Mouse (Mus musculus) liver, embryonic 16.5 days (tissue): ENCODE results near the gene Hk3. TPM values are rescaled to one million over a fixed set of nuclear protein-coding genes. Genes with fewer than 3 reads are reported as not detected.

Experiments used
- ATAC-seq: fragments of 200-750 bp; cut with Nextera tagmentation; 2 replicates; pipeline ENCODE4 v1.8.0; 2017; ENCODE audit warnings: low read depth, mild to moderate bottlenecking, moderate number of reproducible peaks, moderate library complexity
- H3K27ac ChIP-seq: fragments of 300-500 bp; sonication (generic); 2 replicates; pipeline ENCODE4 v1.5.1; 2014; ENCODE audit warnings: mild to moderate bottlenecking, low read length
- H3K27me3 ChIP-seq: fragments of 300-500 bp; sonication (generic); 2 replicates; pipeline ENCODE4 v1.6.1; 2014; ENCODE audit warnings: low read depth, low read length, mixed read lengths; ENCODE audit not compliant: control insufficient read depth, insufficient read depth
- H3K36me3 ChIP-seq: fragments of 300-500 bp; sonication (generic); 2 replicates; pipeline ENCODE4 v1.6.1; 2014; ENCODE audit warnings: mild to moderate bottlenecking; ENCODE audit not compliant: control insufficient read depth, insufficient read depth
- H3K4me1 ChIP-seq: fragments of 300-500 bp; sonication (generic); 2 replicates; pipeline ENCODE4 v1.6.1; 2014; ENCODE audit warnings: low read depth, low read length, mixed read lengths; ENCODE audit not compliant: control insufficient read depth
- H3K4me2 ChIP-seq: fragments of 300-500 bp; sonication (generic); 2 replicates; pipeline ENCODE4 v1.6.1; 2014; ENCODE audit warnings: low read depth, low read length, mixed read lengths
- H3K4me3 ChIP-seq: fragments of 300-500 bp; sonication (generic); 2 replicates; pipeline ENCODE4 v1.5.1; 2014; ENCODE audit warnings: low read depth, mild to moderate bottlenecking, low read length
- H3K9ac ChIP-seq: fragments of 300-500 bp; sonication (generic); 2 replicates; pipeline ENCODE4 v1.6.1; 2014; ENCODE audit warnings: low read depth, low read length
- H3K9me3 ChIP-seq: fragments of 300-500 bp; sonication (generic); replicated peaks from 2 replicates; pipeline ENCODE4 v1.6.1; 2016; ENCODE audit warnings: low read length; ENCODE audit not compliant: control insufficient read depth
- WGBS: fragments of 180-500 bp; shearing (Covaris S2); extraction: QIAGEN DNeasy Blood & Tissue Kit; methylation state at CpG from one replicate; pipeline ENCODE4 v1.1.7; 2014; ENCODE audit not compliant: insufficient replicate concordance; 5-methylcytosine and 5-hydroxymethylcytosine counted together
- polyA plus RNA-seq: library from polyadenylated mRNA; unstranded; fragments of >200 nt; fragmentation: Nextera tagmentation; extraction: Ambion mirVana; gene quantifications from 2 replicates; pipeline ENCODE4 v1.2.1, GENCODE M21; 2015

Gene Hk3
- polyA plus RNA-seq, 1 experiment from 2014 or later: 8.3 TPM

DNA sequence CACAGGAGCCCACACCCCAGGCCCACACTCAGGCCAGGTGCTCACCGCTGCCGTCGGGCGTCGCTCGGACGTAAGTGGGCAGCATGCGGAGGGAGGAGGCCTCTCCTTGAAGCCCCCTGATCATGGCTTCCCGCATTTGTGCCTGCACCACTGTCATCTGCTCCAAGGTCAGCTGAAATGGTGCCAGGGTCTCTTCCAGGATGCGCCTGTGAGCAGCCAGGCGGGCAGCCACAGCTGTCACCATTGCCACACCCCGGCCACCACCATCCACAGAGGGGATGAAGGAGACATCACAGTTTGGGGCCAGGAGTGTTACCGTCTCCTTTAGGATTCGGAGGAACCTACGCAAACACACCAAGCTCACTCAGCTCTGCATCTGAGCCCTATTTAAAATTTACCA is 10.1 kb downstream of the Hk3 start:
- 79% methylated on average over 15 of the region's 15 CpGs for WGBS
- Histone ChIP-seq H3K9me3 (no peaks in the 10 kb centered on the region), H3K4me3 (no peak overlapping the region), H3K4me2 (no peak overlapping the region), H3K27me3 (no peaks in the 10 kb centered on the region), H3K36me3 (no peaks in the 10 kb centered on the region), H3K27ac (no peak overlapping the region), H3K4me1 (no peaks in the 10 kb centered on the region), H3K9ac (no peak overlapping the region)
- ATAC-seq: no peak

DNA sequence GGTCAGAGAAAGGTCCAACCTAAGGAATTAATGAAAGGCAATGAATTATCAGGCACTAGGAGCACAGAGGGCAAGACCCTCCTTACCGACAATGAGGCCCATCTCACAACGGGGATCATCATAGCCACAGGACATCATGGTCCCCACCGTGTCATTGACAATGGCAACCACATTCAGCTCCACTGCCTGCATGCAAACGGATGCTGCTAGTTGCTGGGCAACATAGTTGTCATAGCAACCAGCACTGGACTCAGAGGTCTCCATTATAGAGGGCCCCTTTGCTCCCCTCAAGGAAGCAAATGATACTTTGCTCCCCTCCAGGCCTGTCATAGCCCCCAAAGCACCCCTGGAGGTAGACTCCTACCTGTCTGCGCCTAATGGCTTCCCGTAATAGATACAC is 12.6 kb downstream of the Hk3 start:
- no peaks in the 10 kb centered on the region for H3K9me3 ChIP-seq

DNA sequence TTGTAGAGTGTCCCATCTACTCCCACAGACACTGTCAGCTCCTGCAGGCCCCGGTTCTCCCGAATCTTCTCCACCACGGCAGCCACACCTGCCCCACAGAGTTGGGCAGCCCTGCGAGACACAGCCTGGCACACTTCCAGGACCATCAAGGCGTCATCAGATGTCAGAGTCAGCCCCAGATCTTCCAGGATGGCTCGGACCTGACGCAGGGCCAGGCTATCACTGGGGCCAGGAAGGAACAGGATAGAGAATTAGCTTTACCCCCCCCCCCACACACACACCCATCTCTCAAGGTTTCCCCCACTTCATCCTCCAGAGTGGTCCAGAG is 14.8 kb downstream of the Hk3 start:
- H3K9me3 ChIP-seq: no peaks in the 10 kb centered on the region
- H3K27ac ChIP-seq: no peak overlapping the region
- H3K27me3 ChIP-seq: no peaks in the 10 kb centered on the region; the same call in 1 of the 2 replicates
- H3K4me2 ChIP-seq: no peak overlapping the region
- H3K9ac ChIP-seq: no peak overlapping the region
- no peak for ATAC-seq
- no peak overlapping the region for H3K4me3 ChIP-seq
- H3K4me1 ChIP-seq: no peaks in the 10 kb centered on the region
- H3K36me3 ChIP-seq: no peaks in the 10 kb centered on the region
- 69% methylated on average over 7 of the region's 7 CpGs for WGBS

More for the DNA sequence above, 12.6 kb downstream of the Hk3 start:
- H3K4me1 ChIP-seq: no peaks in the 10 kb centered on the region
- no peaks in the 10 kb centered on the region for H3K36me3 ChIP-seq
- no peak overlapping the region for H3K9ac ChIP-seq
- WGBS: 62% methylated on average over 6 of the region's 6 CpGs
- H3K27ac ChIP-seq: no peak overlapping the region
- no peak overlapping the region for H3K4me2 ChIP-seq
- H3K4me3 ChIP-seq: no peak overlapping the region
- no peak for ATAC-seq
- no peaks in the 10 kb centered on the region for H3K27me3 ChIP-seq

DNA sequence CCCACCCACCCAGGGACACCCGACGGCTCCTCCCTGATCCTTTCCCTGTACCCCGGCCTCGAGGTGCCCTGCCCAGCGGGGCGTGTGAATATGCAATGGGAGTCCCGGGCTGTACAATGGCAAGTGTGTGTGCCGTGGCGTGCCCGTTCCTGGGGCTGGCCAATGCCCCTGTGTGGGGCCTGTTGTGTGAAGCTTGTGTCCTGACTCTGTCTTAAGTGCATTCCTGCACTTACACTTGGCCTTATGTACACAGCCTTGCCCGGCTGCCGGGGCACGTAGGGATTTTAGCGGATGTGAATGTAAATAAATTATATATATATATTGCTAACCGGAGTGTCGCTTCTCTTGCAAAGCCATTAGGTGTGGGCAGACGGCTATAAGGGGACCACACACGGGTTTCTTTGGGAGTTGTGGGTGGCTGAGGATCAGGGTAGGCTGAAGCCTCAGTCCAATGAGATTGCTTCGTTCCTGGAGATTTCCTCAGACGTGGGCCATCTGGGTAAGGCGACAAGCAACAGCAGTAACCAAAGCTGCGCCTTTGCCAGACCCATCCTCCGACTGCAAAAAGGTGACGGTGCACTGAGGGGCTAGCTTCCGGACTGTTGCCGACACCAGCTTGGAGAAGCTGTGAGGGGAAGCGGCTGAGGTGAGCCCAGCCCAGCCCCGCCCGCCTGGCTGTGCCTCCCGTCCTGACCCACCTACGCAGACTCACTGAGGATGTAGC is 15.3 kb downstream of the Hk3 start:
- H3K9me3 ChIP-seq: no peaks in the 10 kb centered on the region
- H3K4me2 ChIP-seq: no peak overlapping the region
- ATAC-seq: no peak
- no peaks in the 10 kb centered on the region; the same call in 1 of the 2 replicates for H3K27me3 ChIP-seq
- no peak overlapping the region for H3K9ac ChIP-seq
- WGBS: 70% methylated on average over 31 of the region's 31 CpGs
- H3K36me3 ChIP-seq: no peaks in the 10 kb centered on the region
- no peaks in the 10 kb centered on the region for H3K4me1 ChIP-seq
- H3K27ac ChIP-seq: no peak overlapping the region
- no peak overlapping the region for H3K4me3 ChIP-seq

DNA sequence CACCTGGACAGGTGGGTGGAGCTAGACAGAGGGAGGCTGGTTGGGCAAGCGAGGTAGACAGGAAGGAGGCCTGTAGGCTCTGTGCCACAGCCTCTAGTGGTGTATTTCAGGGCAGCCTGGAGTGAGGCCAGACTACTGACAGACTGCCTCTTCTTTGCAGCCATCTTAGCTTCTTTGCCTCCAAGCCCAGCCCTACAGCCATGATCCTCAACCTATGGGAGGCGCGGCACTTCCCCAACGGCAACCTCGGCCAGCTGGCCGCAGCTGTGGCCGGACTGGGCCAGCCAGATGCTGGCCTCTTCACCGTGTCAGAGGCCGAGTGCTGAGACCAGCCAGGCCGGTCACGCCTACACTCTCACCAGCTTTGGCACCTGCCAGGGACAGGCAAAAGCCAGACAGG is 16.5 kb downstream of the Hk3 start:
- H3K4me3 ChIP-seq: no peak overlapping the region
- H3K36me3 ChIP-seq: no peaks in the 10 kb centered on the region
- no peak overlapping the region for H3K9ac ChIP-seq
- no peaks in the 10 kb centered on the region for H3K9me3 ChIP-seq
- WGBS: 73% methylated on average over 11 of the region's 11 CpGs
- H3K4me1 ChIP-seq: no peaks in the 10 kb centered on the region
- ATAC-seq: no peak
- no peak overlapping the region for H3K4me2 ChIP-seq
- no peak overlapping the region for H3K27ac ChIP-seq
- no peaks in the 10 kb centered on the region; the same call in 1 of the 2 replicates for H3K27me3 ChIP-seq

DNA sequence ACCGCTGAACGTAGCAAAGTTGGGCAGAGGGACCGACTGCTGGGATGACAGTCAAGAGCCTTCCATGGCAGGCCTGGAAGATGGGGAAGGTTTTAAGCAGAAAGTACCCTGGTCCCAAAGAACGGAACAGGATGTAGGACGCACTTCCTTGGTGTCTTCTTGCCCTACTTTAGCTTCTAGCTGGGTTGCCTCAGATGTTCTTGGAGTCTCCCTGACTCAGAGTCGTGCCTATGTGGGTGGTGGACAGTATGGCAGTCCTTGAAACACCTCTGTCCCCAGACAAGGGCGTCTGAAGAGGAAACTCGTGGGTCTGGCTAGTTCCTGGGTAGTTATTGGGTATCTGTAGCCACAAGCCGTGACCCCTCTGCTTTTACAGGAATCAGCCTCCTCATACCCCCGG is 19.1 kb downstream of the Hk3 start:
- ATAC-seq: no peak
- H3K4me2 ChIP-seq: no peak overlapping the region
- no peaks in the 10 kb centered on the region; the same call in 1 of the 2 replicates for H3K27me3 ChIP-seq
- H3K4me1 ChIP-seq: no peaks in the 10 kb centered on the region
- H3K9ac ChIP-seq: no peak overlapping the region
- 42% methylated on average over 10 of the region's 10 CpGs for WGBS
- H3K9me3 ChIP-seq: no peaks in the 10 kb centered on the region
- H3K36me3 ChIP-seq: no peaks in the 10 kb centered on the region
- no peak overlapping the region for H3K4me3 ChIP-seq
- no peak overlapping the region for H3K27ac ChIP-seq

DNA sequence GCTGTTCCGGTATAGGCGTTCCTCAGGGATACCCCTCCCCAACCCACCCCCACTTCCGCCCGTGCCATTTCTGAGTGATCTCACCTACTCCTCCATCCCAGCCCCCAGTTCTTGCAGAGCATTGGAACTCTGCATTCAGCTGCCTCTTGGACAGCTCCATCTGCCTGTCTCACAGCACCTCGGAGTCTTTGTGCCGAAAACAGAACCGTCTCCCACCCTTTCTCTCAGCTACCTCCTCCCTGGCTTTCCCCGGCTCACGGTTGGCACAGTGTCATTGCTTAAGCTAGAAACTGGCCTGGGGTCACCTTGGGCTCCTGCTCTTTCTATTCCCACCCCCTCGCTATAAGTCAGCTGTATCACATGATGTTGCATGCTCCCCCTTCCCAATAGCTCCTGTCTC is 20.8 kb downstream of the Hk3 start:
- no peak overlapping the region for H3K9ac ChIP-seq
- no peak overlapping the region for H3K27ac ChIP-seq
- no peak overlapping the region for H3K4me3 ChIP-seq
- H3K4me2 ChIP-seq: no peak overlapping the region
- WGBS: 60% methylated on average over 10 of the region's 10 CpGs
- ATAC-seq: no peak
- no peaks in the 10 kb centered on the region; the same call in 1 of the 2 replicates for H3K27me3 ChIP-seq
- H3K4me1 ChIP-seq: no peaks in the 10 kb centered on the region
- H3K9me3 ChIP-seq: no peaks in the 10 kb centered on the region
- H3K36me3 ChIP-seq: no peaks in the 10 kb centered on the region

DNA sequence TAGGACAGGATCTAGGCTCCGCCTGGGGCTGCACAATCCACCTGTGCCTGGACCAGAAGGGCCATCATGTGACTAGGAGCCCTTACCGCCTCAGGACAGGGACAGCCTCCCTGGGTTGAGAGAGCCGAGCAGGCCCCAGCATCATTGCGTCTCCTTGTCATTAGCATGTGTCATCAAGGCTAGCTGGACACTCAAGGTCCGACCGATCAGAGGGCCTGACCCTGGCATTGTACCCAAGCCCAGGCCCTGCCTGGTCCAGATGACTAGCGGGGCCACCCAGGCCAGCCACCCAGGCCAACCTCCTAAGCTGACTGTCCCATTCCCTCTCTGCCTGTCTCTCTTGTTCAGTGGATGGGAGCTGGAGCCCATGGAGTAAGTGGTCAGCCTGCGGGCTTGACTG is 23.6 kb downstream of the Hk3 start:
- Histone ChIP-seq H3K27me3 (no peaks in the 10 kb centered on the region; the same call in 1 of the 2 replicates), H3K4me1 (no peaks in the 10 kb centered on the region), H3K4me3 (no peak overlapping the region), H3K9me3 (no peaks in the 10 kb centered on the region), H3K36me3 (no peaks in the 10 kb centered on the region), H3K27ac (no peak overlapping the region), H3K9ac (no peak overlapping the region), H3K4me2 (no peak overlapping the region)
- ATAC-seq: no peak
- 74% methylated on average over 8 of the region's 8 CpGs for WGBS

DNA sequence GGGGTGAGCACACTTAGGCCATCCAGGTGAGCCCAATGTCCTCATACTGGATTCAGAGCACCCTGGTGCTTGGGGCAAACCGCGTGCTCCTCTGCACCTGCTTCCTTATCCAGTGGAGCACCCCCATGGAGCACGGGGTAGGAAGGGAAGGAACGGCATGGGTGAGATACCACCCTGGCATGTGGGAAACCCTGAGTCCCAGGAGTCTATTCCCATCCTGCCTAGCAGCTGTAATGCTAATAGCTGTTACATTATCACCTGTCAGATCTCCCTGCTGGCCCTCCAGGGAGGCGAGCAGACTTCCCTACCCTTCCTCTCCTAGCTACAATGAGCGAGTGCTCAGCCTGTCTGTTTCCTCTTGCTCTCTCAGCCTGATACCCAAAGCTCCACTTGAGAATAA is 26.0 kb downstream of the Hk3 start:
- WGBS: 39% methylated on average over 6 of the region's 6 CpGs
- H3K4me1 ChIP-seq: no peaks in the 10 kb centered on the region
- no peaks in the 10 kb centered on the region for H3K9me3 ChIP-seq
- H3K27ac ChIP-seq: no peak overlapping the region
- no peak for ATAC-seq
- no peaks in the 10 kb centered on the region for H3K27me3 ChIP-seq
- H3K36me3 ChIP-seq: no peaks in the 10 kb centered on the region
- no peak overlapping the region for H3K4me2 ChIP-seq
- no peak overlapping the region for H3K9ac ChIP-seq
- H3K4me3 ChIP-seq: no peak overlapping the region
